30 mouse cellular contexts compared by ENCODE assay signal in genomic region chr1:138134324-138134723, GRCm38 (mm10). TPM values are rescaled to one million over a fixed set of nuclear protein-coding genes. Genes with fewer than 3 reads are reported as not detected.
DNase-seq lines count a peak whose midpoint lies in the region; ATAC-seq and TF ChIP-seq lines count a peak whose summit lies in the region.
"Had no signal": no experiment of that assay in that cellular context is flagged by ENCODE, and none has a peak within 500 bp of the region (broad histone marks: within the 10 kb centered on the region; RNA-seq: fewer than 3 reads in every experiment).

No protein-coding gene starts in this region.

- no peak overlapping the region for H3K4me3 ChIP-seq in MEL (ENCODE audit: control insufficient read depth in 1 of 2, insufficient read depth in 1 of 2, low read depth in 2 of 2, low read length in 2 of 2)
- H3K4me3 ChIP-seq in small intestine, adult 2 months (ENCODE audit: low read depth, low read length) = no peak overlapping the region
- H3K4me3 ChIP-seq: erythroblast, embryonic 14.5 days; heart, adult 2 months; heart, embryonic 12.5 days; hindbrain, embryonic 13.5 days; liver, embryonic 13.5 days; midbrain, embryonic 10.5 days; midbrain, embryonic 15.5 days had no signal

- no peak for TF ChIP-seq POLR2A in MEL (IDR thresholded peaks at IDR 0.05; ENCODE audit: control insufficient read depth in 1 of 2, insufficient read depth in 1 of 2, low read depth in 1 of 2, low read length in 2 of 2, poor library complexity in 1 of 2)
- TF ChIP-seq POLR2A in small intestine, adult 2 months (IDR thresholded peaks at IDR 0.05; ENCODE audit: low read depth, low read length) = no peak

- H3K27me3 ChIP-seq in MEL (ENCODE audit: control insufficient read depth in 1 of 2, insufficient read depth in 2 of 2, low read length in 2 of 2) = no peaks in the 10 kb centered on the region
- H3K27me3 ChIP-seq in small intestine, adult 2 months (ENCODE audit: control insufficient read depth, insufficient read depth, low read length) = no peaks in the 10 kb centered on the region
- H3K27me3 ChIP-seq: heart, embryonic 12.5 days; hindbrain, embryonic 13.5 days; liver, embryonic 13.5 days; midbrain, embryonic 15.5 days had no signal

- peaks cover 0 to 25% of the 10 kb centered on the region in 2 experiments; a peak in 2 of 4 replicates for H3K36me3 ChIP-seq in MEL (ENCODE audit: control insufficient read depth in 1 of 2, insufficient read depth in 2 of 2, low read length in 2 of 2)
- H3K36me3 ChIP-seq in small intestine, adult 2 months (ENCODE audit: control insufficient read depth, insufficient read depth, low read length) = no peaks in the 10 kb centered on the region
- H3K36me3 ChIP-seq: heart, embryonic 12.5 days; hindbrain, embryonic 13.5 days; liver, embryonic 13.5 days; midbrain, embryonic 10.5 days; midbrain, embryonic 15.5 days had no signal

- peaks cover 11 to 17% of the 10 kb centered on the region in 2 experiments for H3K4me1 ChIP-seq in MEL (ENCODE audit: control insufficient read depth in 1 of 2, insufficient read depth in 2 of 2, low read length in 2 of 2)
- peaks cover 3% of the 10 kb centered on the region for H3K4me1 ChIP-seq in small intestine, adult 2 months (ENCODE audit: control insufficient read depth, insufficient read depth, insufficient read length, low read length)

- TF ChIP-seq CTCF in MEL (IDR thresholded peaks at IDR 0.05 in 2 of 3, conservative IDR thresholded peaks at IDR 0.05 in 1 of 3; ENCODE audit: control insufficient read depth in 1 of 3, insufficient read depth in 1 of 3, low read depth in 2 of 3, low read length in 3 of 3, poor library complexity in 1 of 3, severe bottlenecking in 1 of 3) = no peak
- TF ChIP-seq CTCF in small intestine, adult 2 months (IDR thresholded peaks at IDR 0.05; ENCODE audit: extremely low read depth, insufficient read length, insufficient replicate concordance, low read depth, low read length) = no peak

- no peak overlapping the region for H3K27ac ChIP-seq in MEL (ENCODE audit: control insufficient read depth, low read depth, low read length)
- H3K27ac ChIP-seq in small intestine, adult 2 months (ENCODE audit: insufficient read depth, low read depth, low read length) = 0 out of 2 replicates have a peak overlapping the region, but pooled peaks have one; percentile 28
- H3K27ac ChIP-seq: heart, adult 2 months; hindbrain, embryonic 13.5 days; liver, embryonic 13.5 days; midbrain, embryonic 15.5 days; stomach, postnatal 0 days had no signal

- TF ChIP-seq RAD21 in MEL (IDR thresholded peaks at IDR 0.05; ENCODE audit: low read depth, low read length) = no peak

- peak; percentile 16 for ATAC-seq in granulocyte monocyte progenitor cell, adult 5-6 weeks (replicated peaks; ENCODE audit: poor library complexity, severe bottlenecking)
- ATAC-seq: forebrain, embryonic 16.5 days; lung, postnatal 0 days; midbrain, embryonic 15.5 days had no signal

- WGBS in small intestine, adult 2 months = 71% methylated on average over 6 of the region's 6 CpGs

- H3K79me2 ChIP-seq in MEL (ENCODE audit: control insufficient read depth, insufficient read depth, low read length, poor library complexity) = no peaks in the 10 kb centered on the region

- peak; percentile 13 to 62; a peak in 2 of 4 replicates for TF ChIP-seq EP300 in MEL (IDR thresholded peaks at IDR 0.05; ENCODE audit: low read depth in 1 of 2, low read length in 2 of 2)

- peak; percentile 77 for DNase-seq in CD4-positive, CD25-positive, alpha-beta regulatory T cell, adult 2 months (ENCODE audit: low read depth, low spot score)
- peak; percentile 73 for DNase-seq in MEL (ENCODE audit: low read depth, low spot score)
- no peak for DNase-seq in layer of hippocampus, postnatal 14 days (ENCODE audit: low spot score in 2 of 2)
- DNase-seq in urinary bladder, postnatal 14 days (ENCODE audit: low spot score) = no peak
- DNase-seq in frontal cortex, postnatal 10 days (ENCODE audit: low spot score in 2 of 2) = no peak
- DNase-seq: adrenal gland, postnatal 14 days; cerebellum, adult 18-20 months; cerebellum, postnatal 10 days; gastrocnemius, postnatal 25 days; heart, adult 2 months; heart, postnatal 4 days; kidney, adult 11 months; kidney, postnatal 14 days; left cerebral cortex, postnatal 4 days; liver, embryonic 13.5 days; lung, adult 18-20 months; right cerebral cortex, adult 18-20 months; thymus, adult 18-20 months; thymus, postnatal 36 days had no signal

- H3K9ac ChIP-seq in MEL (ENCODE audit: control insufficient read depth, low read depth, low read length, poor library complexity, severe bottlenecking) = no peak overlapping the region
- H3K9ac ChIP-seq: heart, embryonic 12.5 days; hindbrain, embryonic 13.5 days; liver, embryonic 13.5 days; midbrain, embryonic 15.5 days had no signal

- H3K9me3 ChIP-seq in MEL (replicated peaks; ENCODE audit: insufficient read depth, low read length) = no peaks in the 10 kb centered on the region
- H3K9me3 ChIP-seq: heart, embryonic 12.5 days; hindbrain, embryonic 13.5 days; liver, embryonic 13.5 days; midbrain, embryonic 10.5 days; midbrain, embryonic 15.5 days had no signal

TF ChIP-seq in MEL, 35 proteins besides CTCF, POLR2A, EP300 and RAD21:
- TF ChIP-seq ZMIZ1 (IDR thresholded peaks at IDR 0.05; ENCODE audit: low read depth, low read length) (no peak), KAT2A (conservative IDR thresholded peaks at IDR 0.05; ENCODE audit: low read depth, low read length) (no peak), TAL1 (IDR thresholded peaks at IDR 0.05; ENCODE audit: low read length) (no peak), MXI1 (IDR thresholded peaks at IDR 0.05; ENCODE audit: low read depth, low read length) (no peak), MYC (IDR thresholded peaks at IDR 0.05; ENCODE audit: low read depth, low read length) (no peak), SIN3A (IDR thresholded peaks at IDR 0.05; ENCODE audit: low read length) (no peak), TCF12 (IDR thresholded peaks at IDR 0.05; ENCODE audit: low read depth, low read length) (0 out of 2 replicates have a peak, but pooled peaks have one; percentile 16), BHLHE40 (IDR thresholded peaks at IDR 0.05; ENCODE audit: borderline replicate concordance, low read depth, low read length) (no peak), MAZ (IDR thresholded peaks at IDR 0.05; ENCODE audit: low read depth, low read length) (no peak), NELFE (IDR thresholded peaks at IDR 0.05; ENCODE audit: low read depth, low read length) (no peak), MAFK (IDR thresholded peaks at IDR 0.05; ENCODE audit: borderline replicate concordance, low read depth, low read length) (no peak), ETS1 (IDR thresholded peaks at IDR 0.05; ENCODE audit: low read depth, low read length) (peak; percentile 53), RCOR1 (IDR thresholded peaks at IDR 0.05; ENCODE audit: low read depth, low read length) (no peak; the same call in 1 of the 2 replicates), MEF2A (IDR thresholded peaks at IDR 0.05; ENCODE audit: extremely low read depth, insufficient replicate concordance, low read depth, low read length, poor library complexity, severe bottlenecking) (peak; percentile 96; the same call in 1 of the 2 replicates), MYB (IDR thresholded peaks at IDR 0.05; ENCODE audit: low read depth, low read length) (no peak), E2F4 (IDR thresholded peaks at IDR 0.05; ENCODE audit: borderline replicate concordance, low read depth, low read length) (no peak), USF1 (IDR thresholded peaks at IDR 0.05; ENCODE audit: low read depth, low read length) (no peak), GATA1 (IDR thresholded peaks at IDR 0.05; ENCODE audit: low read depth, low read length) (peak; percentile 38; the same call in 1 of the 2 replicates), UBTF (IDR thresholded peaks at IDR 0.05; ENCODE audit: borderline replicate concordance, insufficient read depth, low read depth, low read length) (no peak), ZC3H11A (IDR thresholded peaks at IDR 0.05; ENCODE audit: low read depth, low read length) (no peak), SMC3 (IDR thresholded peaks at IDR 0.05; ENCODE audit: low read depth, low read length) (no peak), HCFC1 (IDR thresholded peaks at IDR 0.05; ENCODE audit: low read depth, low read length) (no peak), ZKSCAN1 (IDR thresholded peaks at IDR 0.05; ENCODE audit: low read depth, low read length) (no peak), TBP (IDR thresholded peaks at IDR 0.05; ENCODE audit: low read depth, low read length) (no peak)

RNA-seq across cellular contexts. Expression of gene Ptprc, which starts 41.2 kb away (rescaled TPM):
- total RNA-seq in MEL (2012; rRNA removed) = 15.1 and 17.7 TPM in 2 replicates
- 10 to 100 TPM in 1 of 2 experiments, not detected in 1; 13.1 TPM for polyA plus RNA-seq in MEL (2012; ENCODE audit: insufficient read depth in 1 of 2, insufficient read length in 2 of 2, low read depth in 1 of 2, low replicate concordance in 2 of 2, missing spikeins in 1 of 2)
- 114 and 122 TPM in 2 replicates for total RNA-seq in granulocyte monocyte progenitor cell, adult 5-6 weeks (2014; fragmentation: Nextera tagmentation)
- 166 and 176 TPM in 2 replicates for total RNA-seq in granulocyte monocyte progenitor cell, adult 5-6 weeks (2017)
- polyA plus RNA-seq in small intestine, adult 2 months (2012; rRNA removed) = 9.6 and 15.1 TPM in 2 replicates
- total RNA-seq in layer of hippocampus, postnatal 14 days (2021) = 1 to 10 TPM; 2.0 to 2.6 TPM
- polyA plus RNA-seq: C2C12; erythroblast, embryonic 14.5 days had no signal

Comparison
In these comparisons a context has a peak if more than half of its experiments do, and no peak if none do; other contexts are left out.
1. DNase-seq: peak in CD4-positive, CD25-positive, alpha-beta regulatory T cell, adult 2 months (single experiment) and MEL (single experiment); none in layer of hippocampus, postnatal 14 days (0 of 2), urinary bladder, postnatal 14 days (single experiment) and frontal cortex, postnatal 10 days (0 of 2).